Mouse (Mus musculus): ENCODE data around the gene Rbfox1.

DNA sequence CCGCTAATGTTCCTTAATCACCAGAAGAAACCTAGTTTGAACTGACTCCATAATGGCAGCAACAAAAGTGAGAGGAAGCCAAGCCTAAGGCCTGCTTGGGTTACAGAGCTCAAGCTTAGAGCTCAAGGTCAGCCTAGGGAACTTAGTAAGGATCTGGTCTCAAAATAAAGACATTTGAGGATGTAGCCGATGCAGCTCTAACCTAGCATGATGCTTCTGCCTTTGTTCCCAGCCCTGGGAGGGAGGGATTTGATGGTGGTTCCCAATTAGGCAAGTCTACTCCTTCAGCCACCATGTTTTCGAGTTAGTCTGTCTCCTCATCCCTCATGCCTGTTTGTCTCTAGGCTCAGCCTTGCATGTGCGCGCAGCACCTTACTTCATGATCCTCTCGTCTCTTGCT is 1548.1 kb downstream of the Rbfox1 start:
- TF ChIP-seq POLR2A (IDR thresholded peaks at IDR 0.05; ENCODE audit: insufficient read depth, low read depth, low read length) (no peak), CTCF (IDR thresholded peaks at IDR 0.05; ENCODE audit: insufficient read depth, low read depth, low read length) (no peak)

Data from olfactory bulb, adult 2 months (tissue).